Mouse (Mus musculus): Measurements from ENCODE around the gene Gm16867.
"Not testable (repeated sequence)": the region's sequence is repeated elsewhere in the genome, so short reads cannot be mapped to it uniquely, and the experiment has no call there.

DNA sequence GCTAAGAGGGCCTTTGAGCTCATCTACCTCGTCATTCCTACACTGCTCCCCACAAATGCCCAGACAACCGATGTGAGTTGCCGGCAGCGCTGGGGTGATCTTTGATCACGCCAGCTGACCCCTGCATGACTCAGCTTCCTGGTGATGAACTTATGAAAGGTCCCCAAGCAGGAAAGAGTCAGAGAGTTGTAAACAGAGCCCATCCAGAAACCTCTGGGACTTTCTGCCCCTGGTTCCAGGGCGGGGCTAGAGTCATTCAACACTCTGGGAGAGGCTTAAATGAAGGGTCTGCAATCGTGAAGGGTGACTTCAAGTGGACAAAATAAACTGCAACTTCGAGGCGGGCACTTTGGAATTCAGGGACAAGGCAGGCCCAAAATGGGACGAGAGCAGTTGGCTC lies 15.2 kb downstream of the Gm16867 start:
- TF ChIP-seq EP300 (IDR thresholded peaks at IDR 0.05; ENCODE audit: low read depth in 1 of 2, low read length in 2 of 2); RCOR1 (IDR thresholded peaks at IDR 0.05; ENCODE audit: low read depth, low read length); POLR2A (IDR thresholded peaks at IDR 0.05; ENCODE audit: control insufficient read depth in 1 of 2, insufficient read depth in 1 of 2, low read depth in 1 of 2, low read length in 2 of 2, poor library complexity in 1 of 2); ZMIZ1 (IDR thresholded peaks at IDR 0.05; ENCODE audit: low read depth, low read length); CTCF (IDR thresholded peaks at IDR 0.05 in 2 of 3, conservative IDR thresholded peaks at IDR 0.05 in 1 of 3; ENCODE audit: control insufficient read depth in 1 of 3, insufficient read depth in 1 of 3, low read depth in 2 of 3, low read length in 3 of 3, poor library complexity in 1 of 3, severe bottlenecking in 1 of 3): not testable (repeated sequence)
